Mouse (Mus musculus): ENCODE data around the gene Hoxb1. TPM values are rescaled to one million over a fixed set of nuclear protein-coding genes. Genes with fewer than 3 reads are reported as not detected.
A peak's percentile ranks its signal among the peaks of the same experiment; 100 is the strongest.

Hoxb1 gene
- total and polyA plus RNA-seq, 2 experiments from 2014 or later = not detected

GRCm38 (mm10) chr11:96327750-96328149 is 37.8 kb upstream of the Hoxb1 start:
- Histone ChIP-seq H3K27me3 (ENCODE audit: control insufficient read depth, insufficient read depth, low read length) (peaks cover 100% of the 10 kb centered on the region), H3K27ac (ENCODE audit: low read depth) (no peak overlapping the region), H3K9ac (replicated peaks; ENCODE audit: low read depth, low read length) (no peak overlapping the region), H3K36me3 (replicated peaks; ENCODE audit: control insufficient read depth, insufficient read depth, low read length) (no peaks in the 10 kb centered on the region), H3K4me1 (ENCODE audit: control insufficient read depth, insufficient read depth) (no peaks in the 10 kb centered on the region), H3K9me3 (replicated peaks; ENCODE audit: control insufficient read depth, low read length) (no peaks in the 10 kb centered on the region), H3K4me2 (ENCODE audit: low read depth, low read length) (no peak overlapping the region), H3K4me3 (ENCODE audit: low read depth, low read length) (no peak overlapping the region)
- no peak for DNase-seq (ENCODE audit: low spot score)
- ATAC-seq (ENCODE audit: insufficient read depth, low read depth) = no peak
- TF ChIP-seq EP300 (IDR thresholded peaks at IDR 0.05; ENCODE audit: low read depth) (no peak), CTCF (IDR thresholded peaks at IDR 0.05; ENCODE audit: low read depth) (no peak)
- 10% methylated on average over 5 of the region's 5 CpGs for WGBS

- 16% methylated on average over 8 of the region's 8 CpGs for WGBS
- no peak overlapping the region for H3K27ac ChIP-seq (ENCODE audit: low read depth)
- peaks cover 100% of the 10 kb centered on the region for H3K27me3 ChIP-seq (ENCODE audit: control insufficient read depth, insufficient read depth, low read length)
- H3K4me3 ChIP-seq (ENCODE audit: low read depth, low read length) = no peak overlapping the region
- TF ChIP-seq EP300 (IDR thresholded peaks at IDR 0.05; ENCODE audit: low read depth) (no peak), CTCF (IDR thresholded peaks at IDR 0.05; ENCODE audit: low read depth) (no peak)
- no peaks in the 10 kb centered on the region for H3K4me1 ChIP-seq (ENCODE audit: control insufficient read depth, insufficient read depth)
- no peak overlapping the region for H3K4me2 ChIP-seq (ENCODE audit: low read depth, low read length)
- H3K9me3 ChIP-seq (replicated peaks; ENCODE audit: control insufficient read depth, low read length) = no peaks in the 10 kb centered on the region
- no peak overlapping the region for H3K9ac ChIP-seq (replicated peaks; ENCODE audit: low read depth, low read length)
- ATAC-seq (ENCODE audit: insufficient read depth, low read depth) (no peak), DNase-seq (ENCODE audit: low spot score) (no peak)
- H3K36me3 ChIP-seq (replicated peaks; ENCODE audit: control insufficient read depth, insufficient read depth, low read length) = no peaks in the 10 kb centered on the region
Observed at GRCm38 (mm10) chr11:96328605-96329004, 36.9 kb upstream of the Hoxb1 start.

GRCm38 (mm10) chr11:96332105-96332504 is 33.4 kb upstream of the Hoxb1 start:
- no peak for TF ChIP-seq CTCF (IDR thresholded peaks at IDR 0.05; ENCODE audit: low read depth)
- TF ChIP-seq EP300 (IDR thresholded peaks at IDR 0.05; ENCODE audit: low read depth) = no peak
- peak overlapping the region; percentile 50; the same call in 1 of the 2 replicates for H3K4me2 ChIP-seq (ENCODE audit: low read depth, low read length)
- H3K4me1 ChIP-seq (ENCODE audit: control insufficient read depth, insufficient read depth) = no peaks in the 10 kb centered on the region
- no peaks in the 10 kb centered on the region for H3K36me3 ChIP-seq (replicated peaks; ENCODE audit: control insufficient read depth, insufficient read depth, low read length)
- DNase-seq (ENCODE audit: low spot score) (no peak), ATAC-seq (ENCODE audit: insufficient read depth, low read depth) (no peak)
- no peak overlapping the region for H3K4me3 ChIP-seq (ENCODE audit: low read depth, low read length)
- H3K9me3 ChIP-seq (replicated peaks; ENCODE audit: control insufficient read depth, low read length) = no peaks in the 10 kb centered on the region
- no peak overlapping the region for H3K9ac ChIP-seq (replicated peaks; ENCODE audit: low read depth, low read length)
- 4% methylated on average over 8 of the region's 8 CpGs for WGBS
- peaks cover 100% of the 10 kb centered on the region for H3K27me3 ChIP-seq (ENCODE audit: control insufficient read depth, insufficient read depth, low read length)
- no peak overlapping the region for H3K27ac ChIP-seq (ENCODE audit: low read depth)

GRCm38 (mm10) chr11:96332618-96333032 is 32.9 kb upstream of the Hoxb1 start:
- H3K4me3 ChIP-seq (ENCODE audit: low read depth, low read length) = peak overlapping the region; percentile 30
- H3K4me1 ChIP-seq (ENCODE audit: control insufficient read depth, insufficient read depth) = no peaks in the 10 kb centered on the region
- no peak for DNase-seq (ENCODE audit: low spot score)
- peaks cover 98% of the 10 kb centered on the region for H3K27me3 ChIP-seq (ENCODE audit: control insufficient read depth, insufficient read depth, low read length)
- H3K9me3 ChIP-seq (replicated peaks; ENCODE audit: control insufficient read depth, low read length) = no peaks in the 10 kb centered on the region
- no peaks in the 10 kb centered on the region for H3K36me3 ChIP-seq (replicated peaks; ENCODE audit: control insufficient read depth, insufficient read depth, low read length)
- peak overlapping the region; percentile 45 for H3K9ac ChIP-seq (replicated peaks; ENCODE audit: low read depth, low read length)
- H3K4me2 ChIP-seq (ENCODE audit: low read depth, low read length) = peak overlapping the region; percentile 50
- TF ChIP-seq CTCF (IDR thresholded peaks at IDR 0.05; ENCODE audit: low read depth) = no peak
- TF ChIP-seq EP300 (IDR thresholded peaks at IDR 0.05; ENCODE audit: low read depth) = no peak
- WGBS = 3% methylated on average over 34 of the region's 35 CpGs
- H3K27ac ChIP-seq (ENCODE audit: low read depth) = no peak overlapping the region
- ATAC-seq (ENCODE audit: insufficient read depth, low read depth) = no peak

GRCm38 (mm10) chr11:96333241-96334001 is 32.1 kb upstream of the Hoxb1 start:
- peak overlapping the region; percentile 45; the same call in 1 of the 2 replicates for H3K9ac ChIP-seq (replicated peaks; ENCODE audit: low read depth, low read length)
- peak overlapping the region; percentile 50 for H3K4me2 ChIP-seq (ENCODE audit: low read depth, low read length)
- H3K4me3 ChIP-seq (ENCODE audit: low read depth, low read length) = peak overlapping the region; percentile 30
- no peak overlapping the region for H3K27ac ChIP-seq (ENCODE audit: low read depth)
- H3K9me3 ChIP-seq (replicated peaks; ENCODE audit: control insufficient read depth, low read length) = no peaks in the 10 kb centered on the region
- no peak for DNase-seq (ENCODE audit: low spot score)
- H3K36me3 ChIP-seq (replicated peaks; ENCODE audit: control insufficient read depth, insufficient read depth, low read length) = no peaks in the 10 kb centered on the region
- WGBS = 15% methylated on average over 17 of the region's 17 CpGs
- TF ChIP-seq CTCF (IDR thresholded peaks at IDR 0.05; ENCODE audit: low read depth) (no peak), EP300 (IDR thresholded peaks at IDR 0.05; ENCODE audit: low read depth) (no peak)
- H3K4me1 ChIP-seq (ENCODE audit: control insufficient read depth, insufficient read depth) = no peaks in the 10 kb centered on the region
- no peak for ATAC-seq (ENCODE audit: insufficient read depth, low read depth)
- H3K27me3 ChIP-seq (ENCODE audit: control insufficient read depth, insufficient read depth, low read length) = peaks cover 98% of the 10 kb centered on the region

- H3K4me3 ChIP-seq (ENCODE audit: low read depth, low read length) = no peak overlapping the region
- no peak overlapping the region for H3K4me2 ChIP-seq (ENCODE audit: low read depth, low read length)
- 33% methylated on average over 2 of the region's 2 CpGs for WGBS
- H3K27ac ChIP-seq (ENCODE audit: low read depth) = no peak overlapping the region
- DNase-seq (ENCODE audit: low spot score) = no peak
- no peak overlapping the region for H3K9ac ChIP-seq (replicated peaks; ENCODE audit: low read depth, low read length)
- TF ChIP-seq CTCF (IDR thresholded peaks at IDR 0.05; ENCODE audit: low read depth) (no peak), EP300 (IDR thresholded peaks at IDR 0.05; ENCODE audit: low read depth) (no peak)
- no peaks in the 10 kb centered on the region for H3K36me3 ChIP-seq (replicated peaks; ENCODE audit: control insufficient read depth, insufficient read depth, low read length)
- H3K9me3 ChIP-seq (replicated peaks; ENCODE audit: control insufficient read depth, low read length) = no peaks in the 10 kb centered on the region
- H3K4me1 ChIP-seq (ENCODE audit: control insufficient read depth, insufficient read depth) = no peaks in the 10 kb centered on the region
- H3K27me3 ChIP-seq (ENCODE audit: control insufficient read depth, insufficient read depth, low read length) = peaks cover 98% of the 10 kb centered on the region
- ATAC-seq (ENCODE audit: insufficient read depth, low read depth) = no peak
Observed at GRCm38 (mm10) chr11:96334002-96334364, 31.6 kb upstream of the Hoxb1 start.

Data from heart, postnatal 0 days (tissue).